In genomic region chr13:29580009-29580408, GRCm38 (mm10) we compare ENCODE assay signal across 16 mouse cellular contexts.
"Had no signal": no experiment of that assay in that cellular context is flagged by ENCODE, and none has a peak within 500 bp of the region (broad histone marks: within the 10 kb centered on the region; RNA-seq: fewer than 3 reads in every experiment).

No protein-coding gene starts in this region.

- H3K4me2 ChIP-seq: neural tube, embryonic 13.5 days; neural tube, embryonic 15.5 days; stomach, embryonic 15.5 days had no signal

- H3K27me3 ChIP-seq: neural tube, embryonic 13.5 days; neural tube, embryonic 15.5 days; stomach, embryonic 15.5 days had no signal

- H3K9me3 ChIP-seq: neural tube, embryonic 13.5 days; neural tube, embryonic 15.5 days; stomach, embryonic 15.5 days had no signal

- H3K4me1 ChIP-seq: stomach, embryonic 15.5 days had no signal

- DNase-seq: retina, postnatal 1 day; right cerebral cortex, adult 18-20 months; right cerebral cortex, postnatal 14 days; right cerebral cortex, postnatal 25 days; right cerebral cortex, postnatal 4 days; spleen, adult 18-20 months; thymus, adult 18-20 months; thymus, adult 2 months; thymus, postnatal 14 days; thymus, postnatal 25 days; thymus, postnatal 36 days; thymus, postnatal 4 days had no signal

- H3K36me3 ChIP-seq: neural tube, embryonic 13.5 days; neural tube, embryonic 15.5 days; stomach, embryonic 15.5 days had no signal

- H3K4me3 ChIP-seq: neural tube, embryonic 13.5 days; neural tube, embryonic 15.5 days; stomach, embryonic 15.5 days had no signal

- H3K9ac ChIP-seq: neural tube, embryonic 13.5 days; neural tube, embryonic 15.5 days; stomach, embryonic 15.5 days had no signal

- H3K27ac ChIP-seq: neural tube, embryonic 13.5 days; neural tube, embryonic 15.5 days; stomach, embryonic 15.5 days; stomach, postnatal 0 days had no signal
